Mouse (Mus musculus): Measurements from ENCODE around the gene Fam102b.

The Fam102b gene

GRCm38 (mm10) chr3:109027515-109027987 is at the start of gene Fam102b:
Fam102b (minus strand) TSS chr3:109027607.
- in situ Hi-C loops (cut with MboI; ENCODE audit: low pct_unique_long_range_greater_than_20kb in 1 of 2, low sequenced_read_pairs in 2 of 2, unreplicated experiment in 1 of 2), result no loop called here

GRCm38 (mm10) chr3:109062989-109063388 is 35.6 kb upstream of the Fam102b start:
- in situ Hi-C loops (cut with MboI; ENCODE audit: low pct_unique_long_range_greater_than_20kb in 1 of 2, low sequenced_read_pairs in 2 of 2, unreplicated experiment in 1 of 2), result no loop called here

GRCm38 (mm10) chr3:109062391-109062790 is 35.0 kb upstream of the Fam102b start:
- in situ Hi-C loops (cut with MboI; ENCODE audit: low pct_unique_long_range_greater_than_20kb in 1 of 2, low sequenced_read_pairs in 2 of 2, unreplicated experiment in 1 of 2), result no loop called here

- in situ Hi-C loops (cut with MboI; ENCODE audit: low pct_unique_long_range_greater_than_20kb in 1 of 2, low sequenced_read_pairs in 2 of 2, unreplicated experiment in 1 of 2), result no loop called here
Observed at GRCm38 (mm10) chr3:109059903-109060302, 32.5 kb upstream of the Fam102b start.

- in situ Hi-C loops (cut with MboI; ENCODE audit: low pct_unique_long_range_greater_than_20kb in 1 of 2, low sequenced_read_pairs in 2 of 2, unreplicated experiment in 1 of 2), result no loop called here
Observed at GRCm38 (mm10) chr3:109051946-109052331, 24.5 kb upstream of the Fam102b start.

- in situ Hi-C loops (cut with MboI; ENCODE audit: low pct_unique_long_range_greater_than_20kb in 1 of 2, low sequenced_read_pairs in 2 of 2, unreplicated experiment in 1 of 2), result no loop called here
Observed at GRCm38 (mm10) chr3:109051056-109051945, 23.9 kb upstream of the Fam102b start.

GRCm38 (mm10) chr3:109047707-109048283 is 20.4 kb upstream of the Fam102b start:
- in situ Hi-C loops (cut with MboI; ENCODE audit: low pct_unique_long_range_greater_than_20kb in 1 of 2, low sequenced_read_pairs in 2 of 2, unreplicated experiment in 1 of 2), result no loop called here

- in situ Hi-C loops (cut with MboI; ENCODE audit: low pct_unique_long_range_greater_than_20kb in 1 of 2, low sequenced_read_pairs in 2 of 2, unreplicated experiment in 1 of 2), result no loop called here
Observed at GRCm38 (mm10) chr3:109046428-109046827, 19.0 kb upstream of the Fam102b start.

GRCm38 (mm10) chr3:109043395-109043794 is 16.0 kb upstream of the Fam102b start:
- in situ Hi-C loops (cut with MboI; ENCODE audit: low pct_unique_long_range_greater_than_20kb in 1 of 2, low sequenced_read_pairs in 2 of 2, unreplicated experiment in 1 of 2), result no loop called here

- in situ Hi-C loops (cut with MboI; ENCODE audit: low pct_unique_long_range_greater_than_20kb in 1 of 2, low sequenced_read_pairs in 2 of 2, unreplicated experiment in 1 of 2), result no loop called here
Observed at GRCm38 (mm10) chr3:109040908-109041307, 13.5 kb upstream of the Fam102b start.

GRCm38 (mm10) chr3:109034411-109034810 is 7.0 kb upstream of the Fam102b start:
- in situ Hi-C loops (cut with MboI; ENCODE audit: low pct_unique_long_range_greater_than_20kb in 1 of 2, low sequenced_read_pairs in 2 of 2, unreplicated experiment in 1 of 2), result no loop called here

GRCm38 (mm10) chr3:109032306-109032705 is 4.9 kb upstream of the Fam102b start:
- in situ Hi-C loops (cut with MboI; ENCODE audit: low pct_unique_long_range_greater_than_20kb in 1 of 2, low sequenced_read_pairs in 2 of 2, unreplicated experiment in 1 of 2), result no loop called here

GRCm38 (mm10) chr3:109031626-109032025 is 4.2 kb upstream of the Fam102b start:
- in situ Hi-C loops (cut with MboI; ENCODE audit: low pct_unique_long_range_greater_than_20kb in 1 of 2, low sequenced_read_pairs in 2 of 2, unreplicated experiment in 1 of 2), result no loop called here

GRCm38 (mm10) chr3:109030817-109031216 is 3.4 kb upstream of the Fam102b start:
- in situ Hi-C loops (cut with MboI; ENCODE audit: low pct_unique_long_range_greater_than_20kb in 1 of 2, low sequenced_read_pairs in 2 of 2, unreplicated experiment in 1 of 2), result no loop called here

GRCm38 (mm10) chr3:109029661-109030060 is 2.3 kb upstream of the Fam102b start:
- in situ Hi-C loops (cut with MboI; ENCODE audit: low pct_unique_long_range_greater_than_20kb in 1 of 2, low sequenced_read_pairs in 2 of 2, unreplicated experiment in 1 of 2), result no loop called here

- in situ Hi-C loops (cut with MboI; ENCODE audit: low pct_unique_long_range_greater_than_20kb in 1 of 2, low sequenced_read_pairs in 2 of 2, unreplicated experiment in 1 of 2), result no loop called here
Observed at GRCm38 (mm10) chr3:109026991-109027470, 376 bp downstream of the Fam102b start.

- in situ Hi-C loops (cut with MboI; ENCODE audit: low pct_unique_long_range_greater_than_20kb in 1 of 2, low sequenced_read_pairs in 2 of 2, unreplicated experiment in 1 of 2), result no loop called here
Observed at GRCm38 (mm10) chr3:109026462-109026990, 881 bp downstream of the Fam102b start.

- in situ Hi-C loops (cut with MboI; ENCODE audit: low pct_unique_long_range_greater_than_20kb in 1 of 2, low sequenced_read_pairs in 2 of 2, unreplicated experiment in 1 of 2), result no loop called here
Observed at GRCm38 (mm10) chr3:109025579-109025978, 1.8 kb downstream of the Fam102b start.

- in situ Hi-C loops (cut with MboI; ENCODE audit: low pct_unique_long_range_greater_than_20kb in 1 of 2, low sequenced_read_pairs in 2 of 2, unreplicated experiment in 1 of 2), result no loop called here
Observed at GRCm38 (mm10) chr3:109023066-109023465, 4.3 kb downstream of the Fam102b start.
